Mouse (Mus musculus) hindbrain, embryonic 12.5 days (tissue): ENCODE measurements around the gene Ackr3. TPM values are rescaled to one million over a fixed set of nuclear protein-coding genes. Genes with fewer than 3 reads are reported as not detected.

ENCODE experiments used
- ATAC-seq: fragments of 200-750 bp; cut with Nextera tagmentation; 2 replicates; pipeline ENCODE4 v1.8.0; 2017; ENCODE audit warnings: moderate TSS enrichment; ENCODE audit not compliant: low FRiP score
- H3K27ac ChIP-seq: fragments of 300-500 bp; sonication (generic); 2 replicates; pipeline ENCODE4 v1.5.1; 2016; ENCODE audit warnings: mild to moderate bottlenecking
- H3K27me3 ChIP-seq: fragments of 300-500 bp; sonication (generic); 2 replicates; pipeline ENCODE4 v1.6.1; 2016; ENCODE audit warnings: mild to moderate bottlenecking
- H3K36me3 ChIP-seq: fragments of 300-500 bp; sonication (generic); 2 replicates; pipeline ENCODE4 v1.6.1; 2016; ENCODE audit warnings: mild to moderate bottlenecking
- H3K4me1 ChIP-seq: fragments of 300-500 bp; sonication (generic); 2 replicates; pipeline ENCODE4 v1.6.1; 2016
- H3K4me2 ChIP-seq: fragments of 300-500 bp; sonication (generic); replicated peaks from 2 replicates; pipeline ENCODE4 v1.6.1; 2016; ENCODE audit warnings: mild to moderate bottlenecking
- H3K4me3 ChIP-seq: fragments of 300-500 bp; sonication (generic); 2 replicates; pipeline ENCODE4 v1.5.1; 2016; ENCODE audit warnings: mild to moderate bottlenecking
- H3K9ac ChIP-seq: fragments of 300-500 bp; sonication (generic); 2 replicates; pipeline ENCODE4 v1.6.1; 2016; ENCODE audit warnings: mild to moderate bottlenecking, moderate library complexity
- H3K9me3 ChIP-seq: fragments of 300-500 bp; sonication (generic); replicated peaks from 2 replicates; pipeline ENCODE4 v1.6.1; 2016; ENCODE audit warnings: mild to moderate bottlenecking
- WGBS: fragments of 180-500 bp; shearing (Covaris S2); methylation state at CpG from one replicate; pipeline ENCODE4 v1.1.7; 2016; 5-methylcytosine and 5-hydroxymethylcytosine counted together
- polyA plus RNA-seq: library from polyadenylated mRNA; unstranded; fragments of >200 nt; fragmentation: Nextera tagmentation; extraction: Ambion mirVana; gene quantifications from 2 replicates; pipeline ENCODE4 v1.2.1, GENCODE M21; 2016

The Ackr3 gene
- polyA plus RNA-seq, 1 experiment from 2014 or later: 27.6 TPM

DNA sequence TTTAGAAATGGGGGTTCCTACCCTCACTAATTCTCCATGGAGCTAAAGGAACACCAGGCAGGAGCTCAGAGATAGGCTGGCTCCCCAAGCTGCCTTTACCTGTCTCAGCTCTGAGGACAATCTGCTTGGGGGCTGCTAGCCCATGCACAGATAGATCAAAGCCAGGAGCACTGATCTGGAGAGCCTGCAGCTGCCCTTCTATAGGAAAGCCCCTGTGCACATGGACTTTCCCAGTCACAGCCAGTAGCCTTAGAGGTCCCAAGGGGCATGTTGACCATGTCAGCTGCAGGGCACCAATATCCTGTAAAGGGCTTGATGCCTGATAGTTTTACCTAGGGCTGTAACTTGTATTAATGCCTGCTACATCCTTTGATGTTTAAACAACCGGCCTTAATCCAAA, 12.6 kb downstream of the Ackr3 start:
- Histone ChIP-seq H3K4me1 (peaks cover 35% of the 10 kb centered on the region), H3K27ac (no peak overlapping the region), H3K27me3 (no peaks in the 10 kb centered on the region; the same call in 1 of the 2 replicates), H3K9me3 (no peaks in the 10 kb centered on the region), H3K36me3 (peaks cover 35% of the 10 kb centered on the region), H3K4me3 (no peak overlapping the region), H3K4me2 (no peak overlapping the region), H3K9ac (no peak overlapping the region)
- no peak for ATAC-seq
- 92% methylated on average over 1 of the region's 1 CpGs for WGBS

DNA sequence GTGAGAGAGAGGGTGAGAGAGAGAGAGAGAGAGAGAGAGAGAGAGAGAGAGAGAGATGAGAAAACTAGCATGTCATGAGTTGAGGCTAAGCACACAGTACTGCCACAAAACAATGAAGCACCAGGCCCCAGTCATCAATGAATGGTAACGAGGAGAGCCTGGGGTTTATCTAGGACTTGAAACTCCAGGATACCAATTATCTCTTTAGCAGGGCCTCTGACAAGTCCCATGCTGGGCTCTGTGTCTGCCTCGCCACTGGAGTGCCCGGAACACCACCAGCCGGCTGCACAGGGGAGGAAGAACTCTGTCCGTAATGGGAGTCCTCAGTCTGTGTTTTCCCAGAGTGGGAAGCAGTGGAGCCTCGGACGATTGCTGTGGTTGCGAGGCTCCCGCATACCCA, 16.5 kb downstream of the Ackr3 start:
- Histone ChIP-seq H3K9me3 (no peaks in the 10 kb centered on the region), H3K4me2 (no peak overlapping the region), H3K4me1 (peaks cover 45% of the 10 kb centered on the region), H3K9ac (no peak overlapping the region), H3K36me3 (peaks cover 13% of the 10 kb centered on the region; the same call in 1 of the 2 replicates), H3K27ac (peak overlapping the region; percentile 71), H3K4me3 (no peak overlapping the region), H3K27me3 (no peaks in the 10 kb centered on the region; the same call in 1 of the 2 replicates)
- ATAC-seq: no peak
- WGBS: 21% methylated on average over 9 of the region's 9 CpGs

DNA sequence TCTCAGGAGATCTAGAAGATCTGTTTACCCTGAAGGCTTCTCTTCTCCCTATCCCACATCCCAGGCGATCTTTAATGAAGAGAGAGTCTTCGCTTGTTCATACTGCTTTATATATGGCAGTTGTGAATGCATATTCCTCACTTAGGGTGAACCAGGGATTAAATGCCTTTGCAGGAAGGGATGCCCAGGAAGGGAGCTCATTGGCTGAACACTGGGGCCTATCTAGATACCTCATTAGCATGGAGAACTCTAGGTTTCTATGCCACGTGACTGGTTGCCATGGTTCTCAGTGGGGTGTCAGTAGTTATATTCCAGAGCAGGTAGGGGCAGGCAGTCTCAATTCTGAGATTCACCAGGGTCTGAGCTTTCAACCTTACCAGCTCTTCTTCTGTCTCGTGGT, 17.1 kb downstream of the Ackr3 start:
- H3K27ac ChIP-seq: peak overlapping the region; percentile 71; the same call in 1 of the 2 replicates
- WGBS: 69% methylated on average over 4 of the region's 4 CpGs
- no peaks in the 10 kb centered on the region; the same call in 1 of the 2 replicates for H3K27me3 ChIP-seq
- no peak overlapping the region for H3K4me3 ChIP-seq
- H3K9me3 ChIP-seq: no peaks in the 10 kb centered on the region
- H3K4me2 ChIP-seq: no peak overlapping the region; the same call in 1 of the 2 replicates
- H3K9ac ChIP-seq: no peak overlapping the region
- H3K4me1 ChIP-seq: peaks cover 51% of the 10 kb centered on the region
- ATAC-seq: no peak
- H3K36me3 ChIP-seq: peaks cover 10% of the 10 kb centered on the region; the same call in 1 of the 2 replicates

DNA sequence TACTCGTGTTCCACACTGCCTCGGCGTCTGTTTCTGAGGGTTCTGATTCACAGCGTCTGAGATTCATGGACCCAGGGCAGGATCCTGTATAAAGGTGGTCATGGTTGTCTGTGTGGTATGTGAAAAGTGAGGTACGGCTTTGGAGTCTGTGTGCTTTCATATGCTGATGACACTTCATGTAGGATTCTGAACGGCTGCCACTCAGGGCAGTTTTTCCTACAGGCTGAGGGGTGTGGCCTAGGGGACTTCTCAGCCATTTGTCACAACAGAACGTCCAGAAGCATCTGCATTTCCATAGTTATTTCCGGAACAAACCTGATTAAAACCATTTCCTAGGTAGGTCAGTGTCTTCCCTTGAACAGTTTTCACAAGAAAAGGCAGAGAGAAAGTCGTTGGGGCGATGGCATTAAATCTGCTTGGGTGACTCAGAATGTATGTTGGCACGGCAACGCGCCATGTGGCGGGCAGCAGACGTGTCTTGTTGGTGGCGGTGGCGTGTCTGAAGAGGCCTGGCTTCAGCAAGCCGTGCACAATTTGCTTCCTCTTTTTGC, 18.1 kb downstream of the Ackr3 start:
- H3K4me1 ChIP-seq: peaks cover 54% of the 10 kb centered on the region

DNA sequence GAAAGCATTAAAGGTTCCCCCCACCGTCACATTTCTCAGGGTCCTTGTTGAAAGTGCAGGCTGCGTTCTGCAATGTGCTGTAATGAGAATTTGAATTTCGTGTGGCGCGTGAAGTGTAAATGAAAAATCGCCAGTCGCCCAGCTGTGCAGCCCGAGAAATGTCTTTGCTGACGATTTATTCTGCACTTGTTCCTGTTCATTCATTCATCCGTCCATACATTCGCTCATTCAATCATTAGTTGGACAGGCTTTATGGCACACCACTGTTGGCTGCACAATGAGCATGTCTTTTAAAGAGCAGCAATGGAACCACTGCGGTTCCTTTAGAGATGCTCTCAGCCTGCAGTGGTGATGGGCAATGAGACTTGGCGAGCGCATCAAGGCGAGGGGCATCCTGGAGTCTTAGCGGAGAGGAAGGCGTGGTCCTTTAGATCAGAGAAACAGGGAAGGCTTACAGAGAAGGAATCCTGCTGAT, 18.7 kb downstream of the Ackr3 start:
- Histone ChIP-seq H3K4me3 (no peak overlapping the region), H3K4me2 (peak overlapping the region; percentile 35), H3K4me1 (peaks cover 59% of the 10 kb centered on the region), H3K9me3 (no peaks in the 10 kb centered on the region), H3K27me3 (no peaks in the 10 kb centered on the region; the same call in 1 of the 2 replicates), H3K9ac (no peak overlapping the region), H3K36me3 (0 out of 2 replicates have a peak, but pooled peaks cover 3% of the 10 kb centered on the region), H3K27ac (peak overlapping the region; percentile 70)
- peak; percentile 20; the same call in 1 of the 2 replicates for ATAC-seq
- WGBS: 35% methylated on average over 17 of the region's 17 CpGs

More for the DNA sequence above, 18.1 kb downstream of the Ackr3 start:
- 25% methylated on average over 18 of the region's 18 CpGs for WGBS
- Histone ChIP-seq H3K27ac (peak overlapping the region; percentile 70), H3K9ac (no peak overlapping the region), H3K36me3 (0 out of 2 replicates have a peak, but pooled peaks cover 3% of the 10 kb centered on the region), H3K27me3 (no peaks in the 10 kb centered on the region; the same call in 1 of the 2 replicates), H3K4me2 (peak overlapping the region; percentile 35), H3K9me3 (no peaks in the 10 kb centered on the region), H3K4me3 (no peak overlapping the region)
- peak; percentile 75 for ATAC-seq

- Histone ChIP-seq H3K4me1 (peaks cover 65% of the 10 kb centered on the region), H3K9ac (no peak overlapping the region), H3K4me3 (no peak overlapping the region), H3K4me2 (peak overlapping the region; percentile 35; the same call in 1 of the 2 replicates), H3K27me3 (no peaks in the 10 kb centered on the region; the same call in 1 of the 2 replicates), H3K27ac (peak overlapping the region; percentile 70), H3K9me3 (no peaks in the 10 kb centered on the region), H3K36me3 (no peaks in the 10 kb centered on the region)
- no peak for ATAC-seq
- WGBS: 24% methylated on average over 2 of the region's 2 CpGs
Measured at GRCm38 (mm10) chr1:90223006-90223405, 19.2 kb downstream of the Ackr3 start.

DNA sequence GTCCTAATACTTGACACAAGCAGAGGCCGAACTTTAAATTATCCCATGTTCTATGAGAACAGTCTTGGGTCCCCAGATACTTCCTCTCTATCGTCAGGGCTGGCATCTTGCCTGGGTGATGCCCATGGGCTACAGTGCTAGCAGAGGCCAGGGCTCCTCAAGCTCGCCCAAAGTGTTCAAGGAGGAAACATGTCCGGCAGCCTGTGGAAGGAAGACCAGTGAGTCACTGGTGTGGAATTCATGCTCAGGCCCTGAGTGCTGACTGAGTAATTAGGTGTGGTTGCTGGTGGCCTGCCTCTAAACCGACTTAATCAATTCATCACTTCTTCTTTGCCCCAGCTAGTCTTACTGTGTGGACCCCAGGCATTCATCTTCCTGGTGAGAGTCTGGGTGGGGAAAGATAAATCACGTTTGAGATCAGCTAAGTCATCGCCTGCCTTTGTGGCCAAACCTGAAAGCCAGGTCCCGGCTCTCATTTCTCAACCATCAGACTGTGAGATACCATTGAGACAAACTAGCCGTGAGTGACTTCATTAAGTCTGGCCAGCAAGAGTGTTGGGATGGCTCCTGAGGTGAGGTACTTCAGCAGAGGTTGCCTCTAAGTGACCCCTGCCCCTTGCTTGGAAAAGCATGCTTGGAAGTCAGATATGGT, 21.9 kb downstream of the Ackr3 start:
- H3K9me3 ChIP-seq: no peaks in the 10 kb centered on the region
- no peak overlapping the region for H3K9ac ChIP-seq
- no peak overlapping the region for H3K27ac ChIP-seq
- H3K4me2 ChIP-seq: no peak overlapping the region
- 59% methylated on average over 9 of the region's 9 CpGs for WGBS
- no peaks in the 10 kb centered on the region for H3K27me3 ChIP-seq
- H3K4me1 ChIP-seq: peaks cover 68% of the 10 kb centered on the region
- H3K4me3 ChIP-seq: no peak overlapping the region
- no peak for ATAC-seq
- H3K36me3 ChIP-seq: no peaks in the 10 kb centered on the region

GRCm38 (mm10) chr1:90227684-90228322, 24.0 kb downstream of the Ackr3 start:
- Histone ChIP-seq H3K9ac (no peak overlapping the region), H3K4me3 (no peak overlapping the region), H3K27me3 (no peaks in the 10 kb centered on the region), H3K27ac (peak overlapping the region; percentile 49; the same call in 1 of the 2 replicates), H3K4me1 (peaks cover 53% of the 10 kb centered on the region), H3K36me3 (no peaks in the 10 kb centered on the region), H3K9me3 (no peaks in the 10 kb centered on the region), H3K4me2 (no peak overlapping the region)
- peak; percentile 64; the same call in 1 of the 2 replicates for ATAC-seq
- 41% methylated on average over 12 of the region's 12 CpGs for WGBS

DNA sequence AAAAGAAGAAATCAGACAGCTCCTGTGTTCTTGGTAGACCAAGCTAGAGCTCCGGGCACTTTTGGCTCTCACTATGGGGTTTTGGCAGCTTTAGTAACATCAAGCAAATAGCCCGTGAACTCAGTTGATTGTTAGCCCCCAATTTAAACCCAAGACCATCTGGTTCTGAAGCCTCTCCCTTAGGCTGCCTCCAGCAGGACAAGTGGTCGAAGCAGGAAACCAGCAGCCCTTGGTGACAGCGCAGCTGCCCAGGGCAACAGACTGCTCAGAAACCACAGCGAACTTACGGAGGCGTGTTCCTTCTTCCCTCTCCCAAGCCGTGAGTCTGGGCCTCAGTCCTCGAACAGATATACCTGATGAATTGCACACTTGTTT, 24.5 kb downstream of the Ackr3 start:
- no peaks in the 10 kb centered on the region for H3K9me3 ChIP-seq
- no peaks in the 10 kb centered on the region for H3K36me3 ChIP-seq
- 0 out of 2 replicates have a peak overlapping the region, but pooled peaks have one; percentile 49 for H3K27ac ChIP-seq
- 29% methylated on average over 9 of the region's 9 CpGs for WGBS
- H3K4me3 ChIP-seq: no peak overlapping the region
- peak; percentile 45; the same call in 1 of the 2 replicates for ATAC-seq
- H3K4me1 ChIP-seq: peaks cover 51% of the 10 kb centered on the region
- no peak overlapping the region for H3K9ac ChIP-seq
- no peaks in the 10 kb centered on the region for H3K27me3 ChIP-seq
- H3K4me2 ChIP-seq: no peak overlapping the region

DNA sequence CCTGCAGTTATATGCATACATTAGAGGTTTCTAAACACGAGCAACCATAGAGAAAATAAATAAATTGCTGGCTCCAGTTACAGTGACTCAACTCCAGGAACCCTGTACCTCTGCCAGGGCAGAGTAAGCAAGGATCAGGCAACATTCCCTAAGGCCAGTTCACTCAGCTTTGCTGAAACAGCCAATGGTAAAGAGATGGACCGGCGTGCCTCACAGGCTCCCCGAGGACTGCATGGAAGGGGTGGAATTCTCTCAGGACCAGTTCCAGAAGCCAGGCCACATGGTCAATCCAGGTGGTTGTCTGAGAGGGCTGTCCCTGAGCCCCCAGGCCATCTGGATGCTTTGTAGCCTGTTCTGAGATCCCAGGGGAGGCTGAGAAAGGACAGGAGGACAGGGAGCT, 26.8 kb downstream of the Ackr3 start:
- no peak for ATAC-seq
- Histone ChIP-seq H3K4me2 (no peak overlapping the region), H3K36me3 (no peaks in the 10 kb centered on the region), H3K9me3 (no peaks in the 10 kb centered on the region), H3K27me3 (no peaks in the 10 kb centered on the region), H3K4me3 (no peak overlapping the region), H3K9ac (no peak overlapping the region), H3K27ac (no peak overlapping the region), H3K4me1 (peaks cover 50% of the 10 kb centered on the region)
- WGBS: 72% methylated on average over 4 of the region's 4 CpGs

DNA sequence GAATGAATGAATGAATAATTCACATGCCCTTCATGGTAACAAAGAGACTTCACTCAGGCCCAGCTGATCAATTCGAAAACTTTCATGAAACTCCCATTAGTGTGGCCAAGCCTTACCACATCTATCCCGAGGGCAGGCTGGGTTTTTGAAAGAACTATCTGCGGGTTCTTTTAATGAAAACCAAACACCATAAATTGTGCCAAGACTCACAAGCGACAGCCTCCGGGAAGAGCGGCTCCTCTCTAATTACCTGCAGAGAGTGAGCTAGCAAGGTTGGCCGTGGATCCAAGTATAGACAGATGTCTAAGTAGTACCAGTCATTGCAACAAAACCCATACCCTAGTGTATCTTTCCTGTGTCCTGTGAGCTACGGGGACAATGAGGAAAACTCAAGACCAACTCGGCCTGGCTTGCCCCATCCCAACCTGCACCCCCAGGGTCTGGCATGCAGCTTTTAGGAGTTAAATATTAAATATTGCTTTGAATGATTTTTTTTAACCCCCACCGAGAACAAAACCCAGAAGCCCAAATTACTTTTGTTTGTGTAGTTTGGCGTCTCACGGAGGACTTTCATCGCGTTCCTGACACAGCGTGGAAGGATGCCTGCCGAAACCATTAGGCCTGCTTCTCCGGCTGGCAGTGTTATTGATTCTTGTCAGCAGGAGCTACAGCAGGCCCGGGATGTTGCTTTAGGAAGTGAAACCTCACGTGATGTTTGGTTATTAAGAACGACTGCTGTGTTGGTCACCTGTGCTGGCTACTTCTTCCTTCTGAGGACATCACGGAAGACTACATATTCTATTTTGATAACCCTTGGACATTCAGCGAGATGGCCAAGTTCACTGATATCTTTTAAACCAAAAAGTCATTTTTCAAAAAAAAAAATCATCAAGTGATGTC, 28.1 kb downstream of the Ackr3 start:
- Histone ChIP-seq H3K4me2 (no peak overlapping the region), H3K9me3 (no peaks in the 10 kb centered on the region), H3K27me3 (no peaks in the 10 kb centered on the region), H3K4me1 (peaks cover 45% of the 10 kb centered on the region), H3K9ac (no peak overlapping the region), H3K4me3 (no peak overlapping the region), H3K36me3 (no peaks in the 10 kb centered on the region), H3K27ac (no peak overlapping the region)
- no peak for ATAC-seq
- 64% methylated on average over 22 of the region's 22 CpGs for WGBS
